Mouse (Mus musculus): Measurements from ENCODE around the gene Tgm2.
A peak's percentile ranks its signal among the peaks of the same experiment; 100 is the strongest.

Tgm2 gene

DNA sequence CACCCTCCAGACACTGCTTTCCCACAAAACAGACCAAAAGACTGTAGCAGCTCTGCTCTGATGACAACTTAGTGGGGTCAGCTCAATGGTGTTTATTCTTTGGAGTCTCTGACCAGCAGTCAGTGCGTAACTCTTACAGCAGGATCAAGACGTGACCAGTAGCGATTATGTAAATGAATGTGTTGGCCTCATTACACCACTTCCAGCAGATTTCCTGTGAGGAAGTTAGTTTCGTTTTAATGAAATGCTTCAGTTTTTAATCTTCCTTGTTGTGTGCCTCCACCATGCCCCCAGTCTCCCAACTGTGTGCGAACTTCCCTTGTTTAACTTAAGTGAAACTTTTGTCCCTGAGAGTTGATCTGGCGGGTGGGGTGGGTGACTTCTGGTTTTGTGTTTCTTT, 69.5 kb downstream of the Tgm2 start:
- no peak for DNase-seq (ENCODE audit: extremely low read depth, low read depth, low spot score)

GRCm38 (mm10) chr2:158074835-158075234, 71.4 kb downstream of the Tgm2 start:
- no peak for DNase-seq (ENCODE audit: extremely low read depth, low read depth, low spot score)

DNA sequence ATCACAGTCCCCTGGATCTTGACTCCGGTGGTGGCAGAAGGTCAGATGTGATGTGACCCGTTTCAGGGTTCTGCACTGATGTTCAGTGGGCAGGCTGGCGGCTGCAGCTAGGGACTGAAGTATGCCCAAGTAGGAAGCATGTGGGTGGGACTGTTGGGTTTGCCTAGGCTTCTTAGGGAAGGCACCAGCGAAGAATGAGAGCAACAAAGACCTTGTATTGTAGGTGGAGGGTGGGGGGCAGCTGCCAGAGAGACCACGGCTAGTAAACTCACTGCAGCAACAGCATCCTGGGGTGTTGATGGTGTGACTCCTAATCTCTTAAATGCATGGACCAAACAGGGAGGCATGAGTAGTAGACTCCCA, 74.6 kb downstream of the Tgm2 start:
- DNase-seq (ENCODE audit: extremely low read depth, low read depth, low spot score): no peak

DNA sequence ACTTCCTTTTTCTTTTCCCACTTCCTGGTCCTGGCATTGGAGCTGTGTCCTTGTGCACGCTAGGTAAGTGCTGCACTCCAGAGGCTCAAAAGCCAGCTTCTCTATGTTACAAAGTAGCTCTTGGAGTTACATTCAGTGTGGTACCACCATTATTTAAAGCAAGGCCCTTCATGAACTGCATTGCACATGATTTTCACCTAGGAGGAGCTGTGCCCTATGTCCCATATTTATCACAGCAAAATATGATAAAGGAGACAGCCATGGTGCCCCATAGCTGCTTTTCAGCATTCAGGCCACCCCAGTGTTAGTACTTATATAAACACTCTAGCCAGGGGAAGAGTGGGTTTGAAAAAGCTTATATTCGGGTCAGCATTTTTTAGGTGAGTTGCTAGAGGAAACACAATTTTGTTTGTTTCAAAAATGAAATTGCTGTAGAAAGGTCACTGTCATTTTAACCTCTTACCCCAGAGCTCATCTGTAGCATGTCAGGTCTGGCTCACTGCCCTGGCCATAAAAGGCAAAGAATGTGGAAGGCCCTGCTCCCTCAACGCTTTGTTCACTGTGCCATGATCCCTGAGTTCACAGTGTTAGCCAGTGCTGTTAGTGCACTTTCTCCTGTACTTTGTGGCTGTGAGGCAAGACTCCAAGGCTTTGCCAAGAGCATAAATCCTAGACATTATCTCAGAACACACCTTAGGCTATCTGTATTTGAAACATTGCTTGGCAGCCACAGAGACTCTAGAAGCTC, 75.2 kb downstream of the Tgm2 start:
- peak; percentile 90 for DNase-seq (ENCODE audit: extremely low read depth, low read depth, low spot score)

DNA sequence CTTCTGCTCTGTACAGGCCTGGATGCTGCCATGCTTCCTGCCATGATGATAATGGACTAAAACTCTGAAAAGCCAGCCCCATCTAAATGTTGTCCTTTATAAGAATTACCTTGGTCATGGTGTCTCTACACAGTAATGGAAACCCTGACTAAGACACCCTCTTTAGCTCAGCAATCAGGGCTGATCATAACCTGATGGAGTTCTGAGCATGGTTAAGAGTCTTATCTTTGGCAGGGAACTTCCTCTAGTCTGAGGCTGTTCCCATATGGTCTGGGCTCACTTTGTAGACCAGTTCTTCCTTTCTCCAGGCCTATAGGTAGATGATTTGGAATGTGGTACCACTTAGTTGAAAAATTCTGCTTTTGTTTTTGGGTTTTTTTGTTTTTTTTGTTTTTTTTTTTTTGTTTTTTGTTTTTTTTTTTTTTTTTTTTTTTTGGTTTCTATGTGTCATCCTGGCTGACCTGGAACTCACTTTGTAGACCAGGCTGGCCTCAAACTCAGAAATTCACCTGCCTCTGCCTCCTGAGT, 77.7 kb downstream of the Tgm2 start:
- no peak for DNase-seq (ENCODE audit: extremely low read depth, low read depth, low spot score)

DNA sequence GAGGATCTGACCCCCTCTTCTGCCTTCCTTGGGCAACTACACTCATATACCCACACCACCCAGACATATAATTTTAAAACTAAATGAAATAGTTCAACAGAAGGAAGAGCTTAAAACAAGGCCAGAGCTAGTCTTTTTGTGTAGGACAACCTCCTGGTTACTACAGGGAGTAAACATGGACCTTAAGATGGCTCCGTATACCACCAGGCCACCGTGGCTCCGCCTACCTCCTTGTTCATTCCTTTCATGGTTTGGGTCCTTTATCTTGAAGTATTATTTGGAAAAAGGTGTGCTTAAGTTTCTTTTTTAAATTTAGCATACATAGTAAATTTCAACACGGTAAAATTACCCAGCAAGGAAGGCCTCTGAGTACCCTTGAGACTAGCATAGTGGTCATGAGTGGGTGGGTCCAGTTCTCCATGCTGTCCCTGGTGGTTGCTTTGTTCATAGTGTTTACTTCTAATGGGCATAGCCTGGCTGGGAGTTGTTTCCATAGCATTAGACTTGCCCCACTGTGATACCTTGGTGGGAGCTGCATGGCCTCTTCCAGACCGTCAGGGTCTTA, 78.9 kb downstream of the Tgm2 start:
- DNase-seq (ENCODE audit: extremely low read depth, low read depth, low spot score): no peak

GRCm38 (mm10) chr2:158066456-158066855, 79.8 kb downstream of the Tgm2 start:
- DNase-seq (ENCODE audit: extremely low read depth, low read depth, low spot score): no peak
